Mouse (Mus musculus): ENCODE measurements around the gene Sp7.

The Sp7 gene

GRCm38 (mm10) chr15:102386640-102387039, 19.7 kb upstream of the Sp7 start:
- no peak for DNase-seq (ENCODE audit: low spot score)

- no peak for DNase-seq (ENCODE audit: low spot score)
Observed at GRCm38 (mm10) chr15:102383671-102384070, 16.7 kb upstream of the Sp7 start.

- peak; percentile 82 for DNase-seq (ENCODE audit: low spot score)
Observed at GRCm38 (mm10) chr15:102381575-102381974, 14.6 kb upstream of the Sp7 start.

- DNase-seq (ENCODE audit: low spot score), result no peak
Observed at GRCm38 (mm10) chr15:102377810-102378262, 10.9 kb upstream of the Sp7 start.

GRCm38 (mm10) chr15:102377163-102377543, 10.2 kb upstream of the Sp7 start:
- DNase-seq (ENCODE audit: low spot score), result peak; percentile 88

DNA sequence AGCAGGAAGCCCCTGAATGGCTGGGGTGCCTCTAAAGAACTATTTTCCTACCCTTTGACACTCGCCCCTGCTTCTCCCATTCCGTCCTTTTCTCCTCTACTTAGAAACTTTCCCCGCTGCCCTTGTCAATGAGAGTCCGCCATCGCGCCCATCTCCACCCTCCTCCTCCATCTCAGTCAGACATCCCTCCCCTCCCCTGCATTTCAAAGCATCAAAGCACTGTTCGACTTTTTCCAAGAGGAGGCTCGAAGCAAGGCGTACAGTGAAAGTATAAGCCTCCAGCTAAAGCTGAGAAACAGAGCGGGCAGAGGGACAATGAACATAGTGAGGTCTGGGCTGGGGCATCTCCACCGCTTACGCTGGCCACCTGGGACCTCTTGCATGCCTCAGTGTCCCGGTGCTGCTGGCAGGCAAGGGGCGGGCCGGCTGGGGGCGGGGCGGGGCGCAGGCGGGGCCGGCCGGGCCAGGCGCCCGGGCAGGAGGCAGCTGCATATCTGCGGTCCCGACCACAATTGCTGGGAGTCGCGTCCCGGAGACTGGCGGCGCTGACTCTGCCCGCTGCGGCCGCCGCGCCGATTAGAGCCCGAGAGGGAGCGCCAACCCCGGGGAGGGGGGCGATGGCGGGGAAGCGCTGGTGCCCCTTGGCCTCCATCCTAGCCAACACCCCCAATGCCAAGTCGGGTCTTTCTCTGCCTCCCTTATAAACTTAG, 9.6 kb upstream of the Sp7 start:
- peak; percentile 50 for DNase-seq (ENCODE audit: low spot score)

- DNase-seq (ENCODE audit: low spot score), result no peak
Observed at GRCm38 (mm10) chr15:102370727-102371126, 3.7 kb upstream of the Sp7 start.

- DNase-seq (ENCODE audit: low spot score), result no peak
Observed at GRCm38 (mm10) chr15:102369972-102370371, 3.0 kb upstream of the Sp7 start.

GRCm38 (mm10) chr15:102366238-102366637, 744 bp downstream of the Sp7 start:
- DNase-seq (ENCODE audit: low spot score), result no peak

DNA sequence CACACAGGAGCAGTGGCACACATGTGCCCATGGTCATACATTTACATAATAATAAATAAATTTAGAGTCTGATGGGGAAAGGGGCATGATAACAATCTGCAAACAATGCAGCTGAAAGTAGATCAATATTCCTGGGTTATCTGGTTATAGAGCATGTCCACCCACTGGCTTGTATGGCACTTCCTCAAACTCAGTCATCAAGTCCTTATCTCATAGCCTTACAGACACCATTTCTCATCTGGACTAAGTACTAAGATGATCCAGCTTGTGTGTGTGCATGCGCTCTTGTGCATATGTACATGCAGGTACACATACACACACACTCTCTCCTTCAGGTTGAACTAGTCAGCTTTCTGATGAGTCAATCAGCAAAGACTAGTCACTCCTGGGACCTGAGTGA, 2.3 kb downstream of the Sp7 start:
- DNase-seq (ENCODE audit: low spot score), result no peak

GRCm38 (mm10) chr15:102362648-102363047, 4.3 kb downstream of the Sp7 start:
- no peak for DNase-seq (ENCODE audit: low spot score)

DNA sequence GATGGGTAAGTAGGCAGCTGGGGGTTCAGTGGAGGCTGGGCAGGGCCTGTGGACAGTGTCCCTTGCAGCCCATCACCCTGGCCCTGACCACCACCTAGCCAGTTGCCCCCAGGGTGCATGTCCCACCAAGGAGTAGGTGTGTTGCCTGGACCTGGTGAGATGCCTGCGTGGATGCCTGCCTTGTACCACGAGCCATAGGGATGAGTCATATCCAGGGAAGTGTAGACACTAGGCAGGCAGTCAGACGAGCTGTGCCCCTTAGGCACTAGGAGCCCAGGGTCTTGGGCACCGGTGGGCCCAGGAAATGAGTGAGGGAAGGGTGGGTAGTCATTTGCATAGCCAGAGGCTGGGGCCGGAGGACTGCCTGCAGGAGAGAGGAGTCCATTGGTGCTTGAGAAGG, 8.1 kb downstream of the Sp7 start:
- no peak for DNase-seq (ENCODE audit: low spot score)

GRCm38 (mm10) chr15:102358126-102358525, 8.9 kb downstream of the Sp7 start:
- DNase-seq (ENCODE audit: low spot score), result no peak

- DNase-seq (ENCODE audit: low spot score), result no peak
Observed at GRCm38 (mm10) chr15:102356501-102357325, 10.3 kb downstream of the Sp7 start.

DNA sequence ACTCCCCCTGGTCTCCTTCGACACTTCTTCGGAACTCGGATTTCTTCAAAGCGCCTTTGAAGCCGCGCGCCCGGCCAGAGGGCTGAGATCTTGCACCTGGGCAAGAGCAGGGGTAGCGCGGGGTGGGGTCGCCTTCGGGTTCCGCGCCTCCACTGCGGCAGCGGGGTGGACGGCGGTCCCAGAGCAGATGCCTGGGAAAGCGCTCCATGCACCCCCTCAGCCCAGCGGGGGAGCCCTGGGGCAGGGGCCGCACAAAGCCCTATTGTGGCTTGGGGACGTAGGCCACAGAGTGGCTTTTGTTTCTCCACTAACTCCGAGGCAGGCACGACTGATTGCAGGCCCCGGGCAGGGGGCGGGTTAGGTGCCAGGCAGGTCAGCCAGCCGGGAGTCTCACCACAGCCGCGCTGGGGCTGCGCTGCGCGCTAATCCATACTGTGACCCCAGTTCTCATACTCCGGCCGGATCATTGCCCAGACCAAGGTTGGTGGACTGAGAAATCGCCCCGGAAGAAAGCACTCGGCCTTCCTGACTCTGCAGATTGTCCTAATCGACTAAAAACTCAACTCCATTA, 11.0 kb downstream of the Sp7 start:
- peak; percentile 68 for DNase-seq (ENCODE audit: low spot score)

GRCm38 (mm10) chr15:102355134-102355870, 11.7 kb downstream of the Sp7 start:
- DNase-seq (ENCODE audit: low spot score), result peak; percentile 44

DNA sequence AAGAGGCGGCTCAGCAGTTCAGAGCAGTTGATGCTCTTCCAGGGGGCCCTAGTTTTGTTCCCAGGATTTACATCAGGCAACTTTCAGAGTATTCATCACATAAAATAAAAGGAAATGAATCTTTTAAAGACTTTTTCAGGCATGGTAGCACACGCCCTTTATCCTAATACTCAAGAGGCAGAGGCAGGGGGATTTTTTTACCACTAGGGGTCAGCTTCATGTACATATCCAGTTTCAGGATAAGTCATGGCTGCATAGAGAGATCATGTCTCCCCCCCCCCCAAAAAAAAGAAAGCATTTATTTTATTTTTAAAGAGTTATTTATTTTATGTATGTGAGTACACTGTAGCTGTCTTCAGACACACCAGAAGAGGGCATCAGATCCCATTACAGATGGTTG, 13.0 kb downstream of the Sp7 start:
- DNase-seq (ENCODE audit: low spot score), result no peak

DNA sequence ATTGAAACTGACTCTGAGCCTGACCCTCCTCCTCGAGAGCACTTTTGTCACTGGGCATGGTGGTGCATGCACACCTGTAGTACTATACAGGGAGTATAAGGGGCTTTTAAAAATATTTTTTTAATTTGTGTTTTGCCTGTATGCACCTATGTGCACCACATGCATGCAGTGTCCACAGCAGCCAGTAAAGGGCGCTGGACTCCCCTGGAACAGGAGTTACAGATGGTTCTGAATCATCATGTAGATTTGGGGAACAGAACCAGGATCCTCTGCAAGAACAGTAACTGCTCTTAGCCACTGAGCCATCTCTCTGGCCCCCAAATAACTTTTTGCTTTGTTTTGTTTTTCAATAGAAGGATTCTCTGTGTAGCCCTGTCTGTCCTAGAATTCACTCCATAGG, 14.8 kb downstream of the Sp7 start:
- DNase-seq (ENCODE audit: low spot score), result no peak

DNA sequence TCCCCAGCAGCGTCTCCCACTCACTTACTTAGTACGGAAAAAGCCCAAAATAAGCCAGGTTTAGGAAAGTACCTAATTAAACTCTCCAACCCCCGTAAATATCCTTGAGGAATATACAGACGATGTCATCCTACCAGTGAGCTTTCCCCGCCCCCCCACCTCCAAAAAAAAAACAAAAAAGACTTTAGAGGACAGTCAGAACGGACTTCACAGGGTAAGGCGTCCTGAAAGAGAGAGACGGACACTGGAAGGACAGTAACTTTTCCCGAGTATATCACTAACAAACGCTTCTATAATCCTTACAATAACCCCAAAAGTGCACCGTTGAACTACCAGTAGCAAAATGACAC, 16.1 kb downstream of the Sp7 start:
- DNase-seq (ENCODE audit: low spot score), result no peak

GRCm38 (mm10) chr15:102350138-102350941, 16.6 kb downstream of the Sp7 start, which contains the start of gene Aaas:
Aaas (minus strand) TSS chr15:102350771.
- DNase-seq (ENCODE audit: low spot score), result peak; percentile 94

- no peak for DNase-seq (ENCODE audit: low spot score)
Observed at GRCm38 (mm10) chr15:102346444-102346843, 20.5 kb downstream of the Sp7 start.

- no peak for DNase-seq (ENCODE audit: low spot score)
Observed at GRCm38 (mm10) chr15:102344490-102344889, 22.5 kb downstream of the Sp7 start.

All from layer of hippocampus, adult 11-12 months (tissue).